16 mouse cellular contexts compared by ENCODE assay signal in the genomic region with DNA sequence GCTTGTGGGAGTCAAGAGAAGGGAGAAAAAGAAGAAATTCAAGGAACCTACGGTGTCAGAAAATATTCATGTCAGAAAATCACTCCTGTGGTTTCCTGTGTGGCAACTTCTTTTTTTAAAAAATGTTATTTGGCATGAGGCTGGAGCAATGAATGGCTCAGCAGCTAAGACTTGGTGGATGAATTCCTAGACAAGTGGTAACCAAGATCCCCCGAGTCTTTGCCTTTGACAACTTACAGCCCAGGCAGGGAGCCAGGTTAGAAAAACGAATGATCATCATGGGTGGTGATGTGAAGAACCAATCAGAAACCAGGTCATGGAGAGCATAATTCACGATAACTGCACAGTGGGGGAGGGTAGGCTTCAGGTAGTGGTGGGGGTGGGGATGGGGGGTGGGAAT. TPM values are rescaled to one million over a fixed set of nuclear protein-coding genes. Genes with fewer than 3 reads are reported as not detected.
"Had no signal": no experiment of that assay in that cellular context is flagged by ENCODE, and none has a peak within 500 bp of the region (broad histone marks: within the 10 kb centered on the region; RNA-seq: fewer than 3 reads in every experiment).

No protein-coding gene starts in this region.

- H3K4me1 ChIP-seq: midbrain, embryonic 15.5 days; neural tube, embryonic 12.5 days had no signal

- H3K9me3 ChIP-seq: megakaryocyte, embryonic 14.5 days; midbrain, embryonic 15.5 days; neural tube, embryonic 12.5 days had no signal

- DNase-seq: kidney, adult 8-10 months; kidney, postnatal 25 days; layer of hippocampus, adult 9-11 months; layer of hippocampus, postnatal 36 days; left cerebral cortex, postnatal 4 days; lung, adult 2 months; lung, postnatal 36 days; thymus, postnatal 36 days had no signal

- ATAC-seq: lung, postnatal 0 days; midbrain, embryonic 15.5 days had no signal

- H3K27me3 ChIP-seq: midbrain, embryonic 15.5 days; neural tube, embryonic 12.5 days had no signal

- H3K4me3 ChIP-seq: megakaryocyte, embryonic 14.5 days; midbrain, embryonic 15.5 days; neural tube, embryonic 12.5 days had no signal

- H3K4me2 ChIP-seq: midbrain, embryonic 11.5 days; midbrain, embryonic 15.5 days; neural tube, embryonic 12.5 days had no signal

- H3K9ac ChIP-seq: liver, embryonic 14.5 days; midbrain, embryonic 15.5 days; neural tube, embryonic 12.5 days had no signal

- H3K27ac ChIP-seq: liver, embryonic 14.5 days; midbrain, embryonic 15.5 days; neural tube, embryonic 12.5 days had no signal

- H3K36me3 ChIP-seq: midbrain, embryonic 15.5 days; neural tube, embryonic 12.5 days had no signal

RNA-seq across cellular contexts. Expression of gene Amdhd1, which starts 18.8 kb away (rescaled TPM):
- total RNA-seq: monocyte, adult 5-6 weeks; neutrophil, adult 5-6 weeks had no signal
- polyA plus RNA-seq: neural tube, embryonic 12.5 days had no signal

RNA-seq across cellular contexts. Expression of gene Ccdc38, which starts 19.4 kb away (rescaled TPM):
- total RNA-seq: layer of hippocampus, postnatal 36 days; left cerebral cortex, postnatal 4 days; monocyte, adult 5-6 weeks; neutrophil, adult 5-6 weeks had no signal

RNA-seq across cellular contexts. Expression of gene Hal, which starts 32.4 kb away (rescaled TPM):
- total RNA-seq: monocyte, adult 5-6 weeks had no signal
- polyA plus RNA-seq: lung, postnatal 0 days; midbrain, embryonic 11.5 days had no signal
